Mouse (Mus musculus) left cerebral cortex, adult 2 months (tissue): Measurements from ENCODE around the gene Chchd3. TPM values are rescaled to one million over a fixed set of nuclear protein-coding genes. Genes with fewer than 3 reads are reported as not detected.

Source experiments
- DNase-seq, 2 experiments: peaks; one replicate each; pipeline ENCODE4 v3.0.0; 2021 to 2022; ENCODE audit warnings: low spot score in 2 of 2, mixed read lengths in 1 of 2; ENCODE audit errors: extremely low spot score in 1 of 2
- H3K27ac ChIP-seq: fragments of 200-600 bp; 2 replicates; pipeline ENCODE4 v1.8.1; 2022
- H3K4me3 ChIP-seq: fragments of 200-600 bp; 2 replicates; pipeline ENCODE4 v1.8.1; 2022
- CTCF ChIP-seq: fragments of 200-600 bp; IDR thresholded peaks from 2 replicates; pipeline ENCODE4 v1.8.1; 2022; ENCODE audit warnings: antibody characterized with exemption, mild to moderate bottlenecking, moderate library complexity
- intact Hi-C: fragments of 180-260 bp; cut with DNase I; formaldehyde crosslinking; loops from one replicate; pipeline ENCODE4 v1.15.1; 2025
- long read RNA-seq, 2 experiments: library from polyadenylated mRNA; stranded (forward); transcript quantifications; one replicate each; pipeline ENCODE4 v2.0.0; 2021; ENCODE audit warnings: borderline mapping rate in 2 of 2
- total RNA-seq, 2 experiments: library from RNA; stranded (reverse); gene quantifications; 2 replicates each; pipeline ENCODE4 v1.2.3; 2021

The Chchd3 gene
- 10 to 100 TPM; 84.3 to 88.6 TPM for total RNA-seq
- long read RNA-seq, experiment 1, transcript Chchd3-201 (8 exons, 1,550 nt) = major isoform, 16 of 44 reads
- long read RNA-seq, experiment 1, partial matches to known transcripts = 2 of 44 reads
- long read RNA-seq, experiment 1, other reads (novel, unspliced or antisense) = 26 of 44 reads
- long read RNA-seq, experiment 2, transcript Chchd3-201 (8 exons, 1,550 nt) = major isoform, 19 of 38 reads
- long read RNA-seq, experiment 2, partial matches to known transcripts = 1 of 38 reads
- long read RNA-seq, experiment 2, other reads (novel, unspliced or antisense) = 18 of 38 reads

DNA sequence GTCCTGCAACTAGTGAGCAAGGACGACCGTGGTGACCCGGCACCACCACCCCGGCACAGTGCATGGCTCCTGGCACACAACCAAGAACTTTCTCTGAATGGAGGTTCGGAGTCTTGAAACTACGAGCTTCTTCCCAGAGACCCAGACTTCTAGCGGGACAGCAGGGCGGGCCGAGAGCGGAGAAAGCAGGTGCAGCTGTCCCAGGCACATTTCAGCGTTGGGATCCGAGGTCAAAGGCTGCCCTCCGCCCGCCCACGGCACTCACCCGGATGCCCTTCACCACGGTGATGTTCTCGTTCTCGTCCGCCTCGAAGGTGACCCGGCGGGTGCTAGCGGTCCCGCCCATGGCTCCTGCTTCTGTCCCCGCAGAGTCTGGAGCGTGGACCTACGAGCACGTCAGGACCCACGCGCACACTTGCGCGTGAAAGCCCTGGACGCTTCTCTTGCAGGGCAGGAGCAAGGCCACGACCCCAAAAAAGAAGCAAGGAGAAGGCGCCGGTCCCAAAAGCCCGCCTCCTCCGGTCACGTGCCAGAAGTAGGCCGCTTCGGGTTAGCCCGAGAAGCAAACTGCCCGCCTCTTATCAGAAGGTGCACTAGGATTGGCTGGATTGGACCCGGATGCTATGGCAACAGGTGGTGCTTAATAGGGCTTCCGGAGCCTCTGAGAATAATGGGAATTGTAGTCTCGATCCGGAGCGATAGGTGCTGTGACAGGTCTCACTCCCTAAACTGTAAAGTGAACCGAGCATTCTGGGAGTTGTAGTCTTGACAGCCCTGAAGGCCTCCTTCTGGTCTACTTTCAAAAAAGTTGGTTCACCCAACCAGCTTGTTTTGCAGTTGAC, at the start of gene Chchd3:
TSS of gene Chchd3 (minus strand) at position 526 of the 842 bp plus-strand sequence.
- Histone ChIP-seq H3K27ac (peak within 1 kb of the TSS; percentile 84), H3K4me3 (peak within 1 kb of the TSS; percentile 72)
- peak; percentile 91 to 96 for DNase-seq
- intact Hi-C loops = loop anchor here (2.0 to 10.0 kb wide), 2 partner anchors 189 to 865 kb away; partner anchors contain the start of gene Exoc4
- no peak; the same call in none of the 2 replicates for TF ChIP-seq CTCF

DNA sequence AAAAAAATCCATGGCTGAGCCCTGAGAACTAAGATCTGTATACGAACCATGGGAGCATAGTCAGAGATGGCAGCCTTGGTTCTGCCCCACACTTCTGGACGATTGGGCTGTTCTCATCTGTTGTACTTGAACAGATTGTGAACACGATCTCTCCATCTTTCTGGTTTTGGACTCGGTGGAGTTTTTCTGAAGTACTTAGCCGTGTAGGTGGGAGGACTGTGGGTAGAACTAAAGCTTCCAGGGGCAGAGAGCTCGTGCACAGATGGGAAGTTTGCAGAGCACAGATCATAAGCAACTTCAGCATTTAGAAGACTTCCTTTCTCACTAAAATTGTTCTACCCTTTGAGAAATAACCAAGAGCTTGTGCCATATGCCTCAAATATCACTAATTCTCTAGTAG, 44.6 kb upstream of the Chchd3 start:
- TF ChIP-seq CTCF = no peak
- peak in 1 of 2 experiments; percentile 29 for DNase-seq
- H3K4me3 ChIP-seq = no peak overlapping the region
- H3K27ac ChIP-seq = no peak overlapping the region
- intact Hi-C loops = loop anchor here (5.0 kb wide), 1 partner anchor 502 kb away; no protein-coding TSS in a partner anchor

DNA sequence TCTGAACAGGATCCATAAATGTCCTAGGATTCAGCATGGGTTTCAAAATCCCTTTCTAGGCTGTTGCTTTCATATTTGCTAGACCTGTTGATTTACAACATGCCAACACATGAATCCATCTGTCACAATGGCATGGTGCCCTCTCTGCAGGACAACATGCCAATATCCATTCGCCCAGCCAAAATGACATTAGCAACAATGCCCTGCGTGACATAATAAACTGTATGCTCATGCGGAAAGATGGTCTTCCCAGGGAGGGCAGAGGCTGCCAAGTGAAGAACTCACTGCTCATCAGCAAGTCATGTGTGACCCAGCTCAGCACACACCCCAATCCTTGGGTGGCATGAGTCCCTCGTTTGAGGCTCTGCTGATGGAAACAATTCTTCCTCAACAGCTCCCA, 38.8 kb upstream of the Chchd3 start:
- DNase-seq = no peak
- no peak for TF ChIP-seq CTCF
- Histone ChIP-seq H3K27ac (no peak overlapping the region), H3K4me3 (no peak overlapping the region)
- intact Hi-C loops = no loop called here

DNA sequence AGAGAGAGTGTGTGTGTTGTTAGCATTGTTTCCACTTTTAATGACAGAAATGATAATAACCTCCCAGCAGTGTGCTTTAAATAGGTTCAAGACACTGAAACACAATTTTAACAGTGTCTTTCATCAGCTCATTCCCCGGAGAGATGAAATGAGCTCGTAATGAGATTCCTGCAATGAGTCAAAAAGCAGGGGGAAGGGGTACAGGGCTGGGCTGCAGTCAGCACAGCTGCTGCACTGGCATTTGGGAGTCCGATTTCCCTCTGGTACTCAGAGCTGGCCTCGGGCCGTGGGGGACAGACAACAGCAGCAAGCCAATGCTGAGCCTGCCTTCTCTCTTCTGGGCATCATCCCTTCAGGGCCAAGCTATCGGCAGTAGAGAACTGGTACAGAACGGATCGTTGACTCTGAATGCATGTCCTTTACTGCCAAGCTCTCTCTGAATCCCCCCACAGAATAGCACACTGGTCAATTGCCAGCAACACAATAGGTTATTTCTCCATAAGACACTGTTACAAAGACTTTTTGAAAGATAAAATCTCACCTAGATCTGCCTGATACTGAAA, 34.7 kb upstream of the Chchd3 start:
- H3K4me3 ChIP-seq = no peak overlapping the region
- TF ChIP-seq CTCF = no peak
- H3K27ac ChIP-seq = no peak overlapping the region
- DNase-seq = no peak
- intact Hi-C loops = no loop called here

DNA sequence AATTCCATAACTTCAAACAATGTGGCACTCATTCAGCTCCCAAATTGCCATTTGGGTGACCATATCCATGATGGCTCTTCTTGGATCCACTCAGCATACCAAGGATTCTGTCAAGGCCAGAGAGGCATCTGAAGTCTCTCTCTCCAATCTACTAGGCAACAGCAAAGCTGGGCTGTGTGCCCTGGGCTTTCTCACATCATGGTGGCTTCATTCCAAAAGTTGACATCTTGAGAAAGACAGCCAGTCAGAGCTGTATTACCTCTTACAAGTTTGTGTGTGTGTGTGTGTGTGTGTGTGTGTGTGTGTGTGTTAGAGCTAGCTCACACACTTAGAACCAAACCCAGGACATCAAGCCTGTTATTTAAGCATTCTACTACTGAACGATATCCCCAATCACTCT, 20.1 kb upstream of the Chchd3 start:
- intact Hi-C loops = no loop called here
- no peak for TF ChIP-seq CTCF
- H3K4me3 ChIP-seq = no peak overlapping the region
- no peak overlapping the region for H3K27ac ChIP-seq
- DNase-seq = no peak

DNA sequence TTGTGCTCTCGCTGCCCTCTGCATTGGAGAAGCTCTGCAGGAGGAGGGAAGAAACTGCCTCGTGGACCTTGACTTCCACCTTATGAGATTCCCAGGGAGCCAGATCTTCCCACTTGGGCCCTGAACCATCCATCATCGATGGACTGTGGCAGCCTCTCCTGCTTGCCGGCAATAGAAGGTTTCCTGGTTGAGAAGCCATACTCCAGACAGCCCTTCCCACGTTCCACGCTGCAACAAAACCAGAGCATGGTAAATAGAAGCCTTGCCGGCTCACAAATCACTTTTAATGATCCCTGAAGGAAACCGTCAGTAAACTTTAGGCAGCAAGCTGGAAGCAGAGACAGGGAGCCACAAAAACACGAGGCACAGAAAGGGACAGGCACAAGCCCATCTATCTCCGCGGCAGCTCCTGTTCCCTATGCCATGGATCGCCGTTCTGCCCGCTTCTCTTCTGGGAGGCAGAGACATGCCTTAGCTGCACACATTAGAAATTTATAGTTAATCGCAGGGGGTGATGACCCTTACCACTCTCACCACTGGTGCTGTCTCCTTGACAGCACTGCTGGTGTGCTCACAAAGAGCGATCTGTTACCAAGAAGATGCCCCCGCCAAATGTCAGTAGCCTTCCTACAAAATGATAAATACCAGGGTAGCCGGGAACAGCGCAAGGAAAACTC, 18.3 kb upstream of the Chchd3 start:
- no peak overlapping the region for H3K27ac ChIP-seq
- no peak for TF ChIP-seq CTCF
- intact Hi-C loops = no loop called here
- DNase-seq = no peak
- H3K4me3 ChIP-seq = no peak overlapping the region

DNA sequence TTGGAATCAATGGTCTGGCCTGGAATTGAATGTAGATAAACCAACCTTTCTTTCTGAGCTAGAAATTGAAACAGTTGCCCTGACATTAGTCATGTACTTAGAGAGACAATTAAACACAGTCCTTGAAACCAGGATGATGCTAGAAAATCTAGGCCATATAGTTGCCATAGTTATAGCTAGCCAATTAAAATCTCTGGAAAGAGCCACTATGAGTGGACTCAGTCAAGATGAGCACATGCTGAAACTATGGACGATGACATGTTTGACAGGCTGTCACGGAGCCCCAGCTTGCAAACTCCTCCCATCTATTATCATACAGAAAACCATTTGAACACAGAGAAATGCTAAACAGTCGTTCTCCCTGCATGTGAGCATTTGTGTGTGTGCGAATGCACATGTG, 6.4 kb upstream of the Chchd3 start:
- no peak for TF ChIP-seq CTCF
- no peak for DNase-seq
- no peak overlapping the region for H3K4me3 ChIP-seq
- intact Hi-C loops = no loop called here
- no peak overlapping the region for H3K27ac ChIP-seq

DNA sequence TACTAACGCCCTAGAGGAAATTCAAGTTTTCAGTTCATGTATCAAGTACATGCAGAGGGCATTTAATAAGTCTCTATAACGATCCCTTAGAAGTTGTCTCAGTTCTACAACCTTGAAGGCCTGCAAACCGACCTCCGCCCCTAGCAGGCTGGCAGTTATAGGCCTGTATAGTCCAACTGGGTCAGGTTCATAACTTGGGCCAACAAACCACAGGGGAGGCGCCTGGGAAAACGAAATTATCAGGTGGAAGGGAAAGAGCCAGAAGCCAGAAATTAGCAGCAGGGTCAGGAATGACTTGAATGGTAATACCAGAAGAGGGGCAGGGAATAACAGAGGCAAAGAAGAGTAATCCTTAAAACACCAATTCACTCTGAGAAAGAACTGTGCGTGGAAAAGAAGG, 784 bp downstream of the Chchd3 start:
- peak overlapping the region; percentile 72 for H3K4me3 ChIP-seq
- no peak for DNase-seq
- TF ChIP-seq CTCF = no peak
- H3K27ac ChIP-seq = peak overlapping the region; percentile 84
- intact Hi-C loops = loop anchor here (10.0 kb wide), 1 partner anchor 866 kb away; no protein-coding TSS in a partner anchor

DNA sequence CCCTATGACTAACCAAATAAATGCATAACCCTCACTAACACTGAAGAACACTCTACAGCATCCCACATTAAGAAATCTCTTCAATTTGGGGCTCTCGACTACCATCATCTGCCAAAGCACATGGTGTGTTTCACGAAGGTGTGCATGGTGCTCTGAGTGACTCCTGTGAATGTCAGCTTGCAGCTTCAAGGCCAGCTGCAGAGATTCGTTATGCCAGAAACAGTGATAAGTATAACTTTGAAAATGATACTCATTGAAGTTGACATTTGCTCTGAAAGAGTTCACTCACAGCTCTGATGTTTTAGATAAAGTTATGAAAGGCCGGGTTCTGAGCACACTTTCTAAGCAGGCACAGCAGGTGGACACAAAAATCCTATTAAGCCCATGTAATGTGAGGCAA, 3.7 kb downstream of the Chchd3 start:
- intact Hi-C loops = loop anchor here (10.0 kb wide), 1 partner anchor 868 kb away; no protein-coding TSS in a partner anchor
- TF ChIP-seq CTCF = no peak
- no peak overlapping the region for H3K4me3 ChIP-seq
- DNase-seq = no peak
- H3K27ac ChIP-seq = no peak overlapping the region

DNA sequence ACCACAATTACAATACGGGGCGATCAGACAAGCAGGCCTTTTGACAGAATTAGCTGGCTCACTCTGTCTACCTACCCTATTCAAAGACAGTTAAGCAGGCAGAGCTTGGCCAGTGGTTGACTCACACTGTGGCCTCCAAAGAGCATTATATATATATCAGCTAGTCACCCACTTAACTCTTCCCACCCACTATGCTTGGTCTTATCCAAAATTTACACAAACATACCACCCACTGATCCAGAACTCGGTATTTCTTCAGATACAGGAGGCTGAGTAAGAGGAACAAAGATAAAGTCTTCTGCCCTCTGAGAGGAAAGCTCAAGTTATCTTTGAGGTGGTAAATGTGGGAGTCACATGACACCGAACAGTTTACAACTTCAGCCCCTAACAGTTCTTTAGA, 4.4 kb downstream of the Chchd3 start:
- no peak overlapping the region for H3K27ac ChIP-seq
- no peak for TF ChIP-seq CTCF
- intact Hi-C loops = loop anchor here (10.0 kb wide), 1 partner anchor 869 kb away; no protein-coding TSS in a partner anchor
- H3K4me3 ChIP-seq = no peak overlapping the region
- DNase-seq = no peak

DNA sequence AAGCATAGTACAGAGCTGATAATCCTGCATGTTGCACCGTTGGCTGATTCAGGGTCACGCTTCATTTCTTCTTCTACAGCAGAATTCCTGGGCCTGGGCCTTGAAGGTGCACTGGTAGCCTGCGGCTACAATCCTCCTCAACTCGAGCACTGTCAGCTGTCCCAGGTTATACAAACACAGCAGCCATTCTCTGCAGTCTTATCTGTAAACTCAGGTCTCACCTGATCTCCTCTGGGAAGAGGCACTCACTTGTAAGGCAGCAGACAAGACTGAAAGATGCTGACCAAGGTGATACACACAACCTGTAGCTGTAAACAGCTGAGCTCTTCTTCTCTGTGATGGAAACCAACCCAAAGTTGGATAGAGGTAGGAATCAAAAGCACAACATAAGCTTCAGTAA, 5.1 kb downstream of the Chchd3 start:
- intact Hi-C loops = loop anchor here (10.0 kb wide), 1 partner anchor 870 kb away; no protein-coding TSS in a partner anchor
- H3K27ac ChIP-seq = no peak overlapping the region
- DNase-seq = no peak
- TF ChIP-seq CTCF = no peak
- no peak overlapping the region for H3K4me3 ChIP-seq
